Mouse (Mus musculus) small intestine, adult 2 months (tissue): ENCODE results near the gene Nfatc2.

Experiments
- CTCF ChIP-seq: fragments of 200-500 bp; IDR thresholded peaks from 2 replicates; pipeline ENCODE4 v1.5.1; 2012; ENCODE audit warnings: low read depth, mild to moderate bottlenecking, control low read depth, inconsistent platforms, low read length, moderate library complexity, mixed read lengths; ENCODE audit not compliant: insufficient replicate concordance, insufficient read length; ENCODE audit errors: extremely low read depth
- POLR2A ChIP-seq: fragments of 200-500 bp; IDR thresholded peaks from 2 replicates; pipeline ENCODE4 v1.6.1; 2012; ENCODE audit warnings: low read depth, mild to moderate bottlenecking, control low read depth, inconsistent platforms, low read length, moderate library complexity

DNA sequence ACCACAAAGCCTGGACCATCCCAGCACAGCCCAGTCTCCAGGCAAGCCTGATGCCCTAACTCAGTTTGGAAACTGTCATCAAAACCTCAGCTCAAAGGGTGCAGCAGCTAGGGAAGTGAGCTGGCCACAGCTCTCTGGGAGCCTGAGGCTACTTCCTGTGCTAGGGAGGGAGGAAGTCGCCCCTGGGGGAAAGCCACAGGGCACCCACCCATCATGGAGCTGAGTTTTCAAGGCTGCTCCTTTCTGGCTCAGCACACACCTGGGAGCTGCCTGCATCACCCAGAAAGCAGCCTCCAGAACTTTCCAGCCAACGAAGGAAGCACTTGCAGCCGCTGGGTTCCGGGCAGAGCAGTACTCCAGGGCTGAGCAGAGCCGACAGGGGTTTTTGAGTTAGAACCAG is 18.4 kb downstream of the Nfatc2 start:
- no peak for TF ChIP-seq CTCF
- no peak for TF ChIP-seq POLR2A
